Mouse (Mus musculus) C2C12 (cell line): ENCODE measurements around the gene Ift43. TPM values are rescaled to one million over a fixed set of nuclear protein-coding genes. Genes with fewer than 3 reads are reported as not detected.

Experiments
- H3K27me3 ChIP-seq: one replicate; pipeline ENCODE4 v1.6.1; 2011; ENCODE audit not compliant: control insufficient read depth, insufficient read depth, insufficient read length
- H3K36me3 ChIP-seq: one replicate; pipeline ENCODE4 v1.6.1; 2011; ENCODE audit not compliant: control insufficient read depth, insufficient read depth
- H3K4me3 ChIP-seq: one replicate; pipeline ENCODE4 v1.5.1; 2011; ENCODE audit warnings: mild to moderate bottlenecking, control low read depth; ENCODE audit not compliant: poor library complexity, insufficient read depth, severe bottlenecking
- H3K79me2 ChIP-seq: one replicate; pipeline ENCODE4 v1.6.1; 2011; ENCODE audit not compliant: control insufficient read depth, insufficient read depth
- H3K79me3 ChIP-seq: one replicate; pipeline ENCODE4 v1.6.1; 2011; ENCODE audit warnings: low read depth, control low read depth
- H3ac ChIP-seq: one replicate; pipeline ENCODE3; 2011; ENCODE audit warnings: low read depth; ENCODE audit not compliant: control insufficient read depth, insufficient read length
- CEBPB ChIP-seq: IDR thresholded peaks from one replicate; pipeline ENCODE4 v1.6.1; 2011; ENCODE audit warnings: low read depth, mild to moderate bottlenecking, control low read depth, moderate library complexity
- CTCF ChIP-seq: IDR thresholded peaks from one replicate; pipeline ENCODE4 v1.5.1; 2011; ENCODE audit not compliant: control insufficient read depth, insufficient read depth, insufficient read length
- FOSL1 ChIP-seq: IDR thresholded peaks from one replicate; pipeline ENCODE4 v1.8.0; 2011; ENCODE audit warnings: mild to moderate bottlenecking, low read length; ENCODE audit not compliant: poor library complexity, insufficient read depth, severe bottlenecking
- MAX ChIP-seq: IDR thresholded peaks from one replicate; pipeline ENCODE4 v1.6.1; 2011; ENCODE audit warnings: mild to moderate bottlenecking, control low read depth
- MYOD1 ChIP-seq: IDR thresholded peaks from one replicate; pipeline ENCODE4 v1.6.1; 2011; ENCODE audit warnings: low read depth; ENCODE audit not compliant: control insufficient read depth, insufficient read length
- MYOG ChIP-seq: IDR thresholded peaks from one replicate; pipeline ENCODE4 v1.6.1; 2011; ENCODE audit not compliant: control insufficient read depth, insufficient read length; ENCODE audit errors: extremely low read depth
- USF1 ChIP-seq: IDR thresholded peaks from one replicate; pipeline ENCODE4 v1.6.1; 2011; ENCODE audit warnings: low read depth, mild to moderate bottlenecking, control low read depth, moderate library complexity
- polyA plus RNA-seq: library from polyadenylated mRNA; unstranded; fragments of >200 nt; fragmentation: generic; extraction: Trizol; gene quantifications from one replicate; pipeline ENCODE4 v1.2.1, GENCODE M21; 2012; ENCODE audit warnings: missing spikeins

Gene Ift43
- polyA plus RNA-seq, 1 experiment: 45.1 TPM

DNA sequence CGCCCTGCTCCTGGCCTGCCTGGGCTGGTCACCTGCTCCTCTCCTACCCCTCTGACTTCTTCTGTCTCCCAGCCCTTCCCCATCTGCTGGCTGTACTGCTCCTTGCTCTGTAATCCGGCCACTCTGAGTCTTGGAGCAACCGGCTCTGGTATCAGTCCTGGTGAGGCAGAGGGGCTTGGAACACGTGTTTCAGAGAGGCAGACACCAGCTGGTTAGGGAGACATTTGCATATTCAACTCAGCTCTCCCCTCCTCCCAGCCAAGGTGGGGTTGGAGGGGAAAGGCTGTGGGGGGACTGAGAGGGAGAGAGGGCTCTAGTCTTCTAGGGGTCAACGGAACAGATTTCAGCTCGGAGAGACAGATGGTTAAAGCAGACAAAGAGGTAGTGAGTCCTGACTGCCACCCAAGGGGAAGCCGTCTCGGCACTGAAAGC lies 99.0 kb downstream of the Ift43 start:
- Histone ChIP-seq H3K79me2 (no peaks in the 10 kb centered on the region), H3K4me3 (no peak overlapping the region), H3K79me3 (no peaks in the 10 kb centered on the region), H3K27me3 (peaks cover 3% of the 10 kb centered on the region), H3ac (no peak overlapping the region), H3K36me3 (no peaks in the 10 kb centered on the region)
- TF ChIP-seq CTCF (no peak), MYOD1 (no peak), CEBPB (no peak)

DNA sequence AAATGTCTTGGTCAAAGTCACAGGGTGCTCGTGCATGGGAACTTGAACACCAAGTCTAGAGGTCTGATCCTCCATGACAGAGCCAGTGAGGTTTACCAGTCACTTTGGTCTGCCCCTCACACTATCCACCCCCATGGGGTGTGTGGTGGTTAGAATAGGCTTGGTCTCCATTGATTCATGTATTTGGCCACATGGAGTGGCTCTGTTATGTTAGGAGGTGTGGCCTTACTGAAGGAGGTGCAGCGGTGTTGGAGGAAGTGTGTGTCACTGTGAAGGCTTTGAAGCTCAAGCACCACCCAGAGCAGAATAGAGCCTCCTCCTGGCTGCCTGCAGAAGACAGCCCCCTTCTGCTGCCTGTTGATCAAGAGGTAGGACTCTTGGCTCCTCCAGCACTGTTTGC lies 99.5 kb downstream of the Ift43 start:
- Histone ChIP-seq H3K36me3 (no peaks in the 10 kb centered on the region), H3K4me3 (no peak overlapping the region), H3K27me3 (peaks cover 8% of the 10 kb centered on the region), H3K79me3 (no peaks in the 10 kb centered on the region), H3K79me2 (no peaks in the 10 kb centered on the region), H3ac (no peak overlapping the region)
- TF ChIP-seq CTCF (no peak), FOSL1 (no peak), MAX (no peak)

DNA sequence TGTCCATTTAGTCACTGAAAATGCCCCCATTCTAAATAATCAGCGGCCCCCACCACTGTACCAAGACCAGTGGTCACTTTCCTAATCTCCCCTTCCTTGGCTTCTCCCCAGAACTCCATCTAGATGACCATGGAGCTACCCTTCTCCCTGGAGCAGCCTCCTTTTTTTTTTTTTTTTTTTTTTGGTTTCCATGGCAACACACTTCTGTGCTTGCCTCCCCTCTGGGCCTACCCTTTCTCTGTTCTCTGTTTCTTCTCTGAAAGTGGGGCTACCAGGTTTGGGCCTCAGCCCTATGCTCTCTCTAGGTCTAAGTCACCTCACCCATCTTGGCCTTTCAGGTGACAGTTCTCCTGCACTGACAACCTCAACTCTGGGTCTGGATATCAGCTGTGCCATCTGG lies 100.1 kb downstream of the Ift43 start:
- H3K4me3 ChIP-seq: no peak overlapping the region
- H3K79me2 ChIP-seq: no peaks in the 10 kb centered on the region
- no peaks in the 10 kb centered on the region for H3K36me3 ChIP-seq
- no peak overlapping the region for H3ac ChIP-seq
- no peak for TF ChIP-seq CEBPB
- TF ChIP-seq MYOG: no peak
- no peak for TF ChIP-seq FOSL1
- no peak for TF ChIP-seq USF1
- no peak for TF ChIP-seq MYOD1
- no peak for TF ChIP-seq CTCF
- no peak for TF ChIP-seq MAX
- no peaks in the 10 kb centered on the region for H3K79me3 ChIP-seq
- peaks cover 12% of the 10 kb centered on the region for H3K27me3 ChIP-seq

DNA sequence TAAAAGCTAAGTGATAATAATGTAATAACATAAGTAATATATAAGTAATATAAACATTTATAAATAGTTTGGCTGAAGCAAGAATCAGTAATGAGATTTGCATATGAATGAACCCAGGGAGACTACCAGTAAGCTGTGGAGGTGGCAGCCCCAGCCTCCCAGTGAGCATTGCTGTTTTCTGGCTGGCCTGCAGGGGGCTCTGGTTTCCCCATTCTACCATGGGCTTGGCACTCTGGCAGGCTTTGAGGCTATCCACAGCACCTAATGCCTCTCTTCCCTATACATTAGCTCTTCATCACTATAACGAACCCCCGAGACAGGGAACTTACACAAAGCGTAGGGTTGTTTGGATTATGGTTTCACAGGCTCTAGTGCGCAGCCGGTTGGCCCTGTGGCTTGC lies 105.8 kb downstream of the Ift43 start:
- Histone ChIP-seq H3K79me3 (no peaks in the 10 kb centered on the region), H3ac (no peak overlapping the region), H3K36me3 (no peaks in the 10 kb centered on the region), H3K4me3 (no peak overlapping the region), H3K79me2 (no peaks in the 10 kb centered on the region), H3K27me3 (peaks cover 26% of the 10 kb centered on the region)
- TF ChIP-seq MAX: no peak
- TF ChIP-seq MYOG: no peak
- no peak for TF ChIP-seq CEBPB
- TF ChIP-seq FOSL1: no peak
- TF ChIP-seq MYOD1: no peak
- TF ChIP-seq CTCF: peak; percentile 16
- TF ChIP-seq USF1: no peak

DNA sequence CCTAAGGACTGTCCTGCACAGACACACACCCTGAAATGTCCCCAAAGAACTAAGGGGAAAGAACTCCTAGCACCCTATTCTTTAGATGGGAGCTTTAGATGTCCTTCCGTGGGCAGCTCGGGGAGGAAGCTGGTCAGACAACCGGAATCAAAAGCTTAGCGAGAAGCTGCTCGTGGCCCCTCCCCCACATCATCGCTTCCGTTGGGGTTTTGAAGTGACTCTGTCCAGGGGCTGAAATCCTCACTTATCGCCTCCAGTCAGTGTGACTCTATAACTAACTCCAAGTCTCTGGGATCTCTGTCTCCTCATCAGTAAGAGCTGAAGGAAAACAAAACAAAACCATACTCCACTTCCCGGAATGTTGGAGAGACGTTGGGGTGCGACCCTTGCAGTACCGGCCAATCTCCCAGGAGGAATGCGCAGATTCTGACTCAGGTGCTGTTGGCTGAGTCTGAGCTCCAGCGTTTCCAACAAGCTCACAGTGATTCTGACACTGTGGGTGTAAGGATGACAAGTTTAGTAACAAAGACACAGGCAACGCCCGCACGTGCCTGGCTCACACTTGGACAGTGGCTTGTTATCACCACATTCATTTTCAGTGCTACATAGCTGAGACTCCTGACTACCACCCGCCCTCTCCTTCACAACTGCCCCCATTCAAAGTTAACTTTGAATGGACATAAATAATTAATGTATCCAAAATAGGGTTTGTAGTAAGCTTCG lies 107.4 kb downstream of the Ift43 start:
- Histone ChIP-seq H3K79me3 (no peaks in the 10 kb centered on the region), H3ac (no peak overlapping the region), H3K4me3 (no peak overlapping the region), H3K36me3 (no peaks in the 10 kb centered on the region), H3K27me3 (peaks cover 29% of the 10 kb centered on the region), H3K79me2 (no peaks in the 10 kb centered on the region)
- no peak for TF ChIP-seq USF1
- TF ChIP-seq MYOG: no peak
- no peak for TF ChIP-seq MAX
- no peak for TF ChIP-seq CTCF
- TF ChIP-seq MYOD1: no peak
- no peak for TF ChIP-seq CEBPB
- no peak for TF ChIP-seq FOSL1

DNA sequence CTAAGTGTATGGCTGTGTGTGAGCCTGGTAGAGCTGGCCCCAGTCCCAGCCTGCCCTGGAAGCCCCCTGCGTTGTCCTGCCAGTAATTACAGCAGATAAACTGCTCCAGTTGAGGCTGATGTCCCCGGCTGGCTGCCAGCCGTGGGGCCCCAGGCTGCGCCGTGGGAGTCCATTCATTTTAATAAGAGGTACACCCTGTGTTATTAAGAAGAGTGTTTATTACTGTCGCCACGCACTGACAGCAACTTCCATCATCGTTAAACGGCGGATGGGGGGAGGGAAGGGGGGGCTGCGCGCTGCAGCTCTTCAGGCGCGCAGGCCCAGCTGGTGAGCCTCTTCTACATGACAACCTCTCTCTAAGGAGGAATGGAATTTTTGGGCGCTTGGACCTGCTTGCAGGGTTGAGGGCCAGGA lies 109.7 kb downstream of the Ift43 start:
- Histone ChIP-seq H3K79me3 (no peaks in the 10 kb centered on the region), H3K27me3 (peaks cover 19% of the 10 kb centered on the region), H3K36me3 (no peaks in the 10 kb centered on the region), H3ac (no peak overlapping the region), H3K4me3 (no peak overlapping the region), H3K79me2 (no peaks in the 10 kb centered on the region)
- TF ChIP-seq USF1: no peak
- TF ChIP-seq MYOG: no peak

DNA sequence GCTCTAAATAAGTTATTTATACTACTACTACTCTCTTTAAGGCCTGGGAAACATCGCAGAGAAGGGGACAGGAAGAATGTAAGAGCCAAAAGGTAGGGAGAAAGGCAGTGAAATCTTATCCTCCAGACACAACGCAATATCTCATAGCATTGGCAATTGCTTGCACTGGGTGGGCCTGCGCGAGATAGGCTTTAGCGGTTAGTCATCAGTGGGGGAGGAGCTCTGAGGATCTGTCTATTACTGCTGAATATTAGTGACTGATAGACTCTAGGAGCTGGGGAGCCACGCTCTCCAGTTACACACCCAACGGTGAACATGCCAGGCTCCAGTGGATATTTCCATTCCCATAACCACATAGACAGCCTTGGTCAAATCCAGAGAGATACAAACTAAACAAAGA lies 114.6 kb downstream of the Ift43 start:
- no peaks in the 10 kb centered on the region for H3K79me3 ChIP-seq
- no peaks in the 10 kb centered on the region for H3K36me3 ChIP-seq
- TF ChIP-seq CTCF (no peak), CEBPB (no peak), MAX (no peak), MYOD1 (no peak)
- H3K4me3 ChIP-seq: no peak overlapping the region
- H3K27me3 ChIP-seq: peaks cover 16% of the 10 kb centered on the region
- H3K79me2 ChIP-seq: no peaks in the 10 kb centered on the region
- H3ac ChIP-seq: no peak overlapping the region
